Mouse (Mus musculus) retina, adult 2 months (tissue): ENCODE results near the gene Hmgcr.
"Not testable (repeated sequence)": the region's sequence is repeated elsewhere in the genome, so short reads cannot be mapped to it uniquely, and the experiment has no call there.

ENCODE experiments used
- DNase-seq: peaks from one replicate; pipeline ENCODE4 v3.0.0-alpha.2; 2012; ENCODE audit warnings: low read depth, low spot score

Hmgcr gene

DNA sequence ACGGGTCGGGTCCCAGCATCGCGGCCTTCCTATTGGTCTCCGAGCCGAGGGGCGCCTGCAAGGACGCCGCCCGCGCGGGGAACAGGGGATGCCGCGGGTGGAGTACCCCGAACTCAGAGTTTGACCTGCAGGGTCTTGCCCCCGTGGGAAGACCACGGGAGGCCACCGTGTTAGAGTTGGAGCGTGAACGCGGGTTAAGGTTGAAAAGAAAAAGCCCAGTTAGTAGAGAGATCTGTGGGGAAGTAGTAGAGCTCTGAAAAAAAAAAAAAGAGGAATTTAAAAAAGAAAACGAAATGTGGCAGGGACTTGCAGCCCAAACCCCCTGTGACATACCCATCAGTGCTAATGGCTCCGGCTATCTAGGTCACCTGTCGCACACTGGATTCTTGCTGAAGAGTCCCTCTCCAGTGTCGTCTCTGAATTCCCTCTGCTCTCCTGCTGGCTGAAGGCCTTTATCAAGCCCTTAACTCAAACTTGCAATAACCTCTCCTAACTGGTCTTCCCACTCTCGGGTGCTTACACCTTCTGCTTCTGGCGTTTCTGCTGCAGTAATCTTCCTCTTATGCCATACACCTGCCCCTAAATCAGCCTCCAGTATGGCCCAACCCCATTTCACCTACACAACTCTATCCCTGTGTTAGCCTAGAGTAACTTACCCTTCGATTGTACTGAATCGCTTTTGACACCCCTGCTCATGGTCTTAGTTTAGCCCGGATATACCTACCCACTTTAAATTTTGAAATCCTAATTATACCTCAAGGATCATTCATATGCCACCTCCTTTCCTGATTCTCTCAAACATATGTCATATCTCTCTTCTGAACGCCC lies 556 bp upstream of the Hmgcr start:
- DNase-seq = no peak

DNA sequence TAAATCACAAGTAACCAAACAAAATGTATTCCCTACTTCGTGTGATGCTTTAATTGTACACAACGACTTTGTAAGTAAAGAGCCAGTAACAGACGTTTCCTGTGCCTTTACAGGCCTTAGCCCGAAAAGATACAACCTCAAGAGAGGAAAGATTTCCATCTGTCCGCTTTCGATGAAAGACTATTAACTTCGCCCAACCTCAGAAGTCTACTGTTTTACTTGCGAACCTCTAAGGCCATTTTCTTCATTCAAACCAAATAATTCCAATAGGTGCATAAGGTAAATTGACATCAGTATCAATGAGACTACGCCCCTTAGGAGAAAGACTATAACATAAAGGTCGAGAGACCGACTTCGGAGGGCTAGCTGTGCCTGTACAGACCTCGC lies 724 bp downstream of the Hmgcr start:
- DNase-seq = no peak

DNA sequence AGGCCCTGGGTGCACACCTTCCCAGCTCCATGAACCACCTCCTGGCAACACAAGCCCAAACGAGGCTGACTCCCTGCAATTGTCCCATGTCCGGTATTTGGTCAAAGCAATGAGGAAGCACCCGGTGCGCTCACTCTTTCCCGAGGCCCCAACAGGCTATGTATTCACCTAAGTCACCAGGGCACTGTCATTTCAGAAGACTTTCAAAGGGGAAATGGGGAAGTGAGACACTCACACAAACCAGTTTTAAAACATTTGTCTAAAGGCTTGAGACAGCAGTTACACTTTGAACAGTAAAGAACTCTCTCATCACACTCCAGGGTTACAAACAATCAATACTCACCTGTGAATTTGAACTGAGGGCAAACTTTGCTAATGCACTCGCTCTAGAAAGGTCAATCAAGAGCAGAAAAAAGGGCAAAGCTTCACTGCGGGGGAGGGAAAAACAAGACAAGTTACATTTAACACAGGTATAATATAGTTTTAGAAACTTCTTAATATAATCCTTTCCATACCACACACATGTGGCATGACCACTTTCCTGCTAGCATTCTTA lies 6.2 kb downstream of the Hmgcr start:
- DNase-seq = no peak

DNA sequence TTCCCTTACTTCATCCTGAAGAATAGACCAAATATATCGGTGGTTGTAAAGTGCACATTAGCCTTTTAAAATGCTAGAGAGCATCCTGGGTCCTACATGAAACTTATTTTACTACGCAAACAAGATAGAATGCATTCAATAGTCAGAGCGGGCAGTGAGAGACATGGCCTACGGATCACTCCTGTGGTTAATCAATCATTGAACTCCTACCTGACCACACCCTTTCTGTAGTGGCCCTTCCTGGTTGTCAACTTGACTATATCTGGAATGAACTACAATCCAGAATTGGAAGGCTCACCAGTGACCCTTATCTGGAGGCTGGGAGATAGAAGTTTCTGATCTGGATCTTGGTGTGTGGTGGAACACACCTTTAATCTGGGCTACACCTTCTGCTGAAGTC lies 7.6 kb downstream of the Hmgcr start:
- not testable (repeated sequence) for DNase-seq

DNA sequence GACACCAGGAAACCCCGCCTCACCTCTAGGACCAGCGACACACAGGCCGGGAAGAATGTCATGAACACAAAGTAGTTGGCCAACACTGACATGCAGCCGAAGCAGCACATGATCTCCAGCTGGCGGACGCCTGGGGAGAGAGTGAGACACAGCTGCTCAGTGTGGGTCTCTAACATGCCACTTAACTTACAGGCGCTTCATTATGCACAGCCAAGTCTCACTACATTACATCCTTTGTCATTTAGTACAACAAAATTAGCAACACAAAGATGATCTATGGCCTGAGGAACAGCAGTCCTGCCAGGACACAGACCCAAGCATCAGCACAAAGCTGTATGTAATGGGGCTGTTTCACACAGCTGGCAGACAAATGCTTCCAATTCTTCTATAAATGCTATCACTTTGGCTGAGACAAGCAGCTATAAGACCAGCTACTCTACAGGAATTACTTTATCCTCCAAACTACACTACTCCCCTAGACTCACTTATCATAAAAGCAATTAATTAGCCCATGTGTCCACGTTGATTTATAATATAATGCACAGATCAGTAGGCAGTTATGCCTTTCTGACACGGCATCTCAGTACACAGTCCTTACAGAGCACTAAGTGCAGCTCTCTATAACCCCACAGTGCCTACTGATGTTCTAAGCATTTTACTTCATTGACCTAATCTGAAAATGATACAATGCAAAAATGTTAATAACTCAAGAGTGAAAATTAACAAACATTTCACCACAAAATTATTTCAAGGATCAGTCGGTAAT lies 10.5 kb downstream of the Hmgcr start:
- no peak for DNase-seq

DNA sequence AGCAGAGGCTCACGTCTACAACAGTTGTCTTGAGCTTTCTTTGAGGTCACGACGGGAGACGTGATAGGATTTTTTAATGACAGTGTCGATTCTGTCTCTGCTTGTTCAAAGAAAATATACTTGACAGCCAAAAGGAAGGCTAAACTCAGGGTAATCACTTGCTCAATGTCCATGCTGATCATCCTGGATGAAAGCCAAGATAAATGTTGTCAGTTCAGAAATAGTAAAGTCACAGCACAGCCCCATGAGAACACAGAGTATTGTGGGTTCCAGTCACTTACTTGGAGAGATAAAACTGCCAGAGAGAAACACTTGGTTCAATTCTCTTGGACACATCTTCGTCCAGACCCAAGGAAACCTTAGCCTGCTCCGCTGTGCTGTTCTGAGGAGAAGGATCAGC lies 11.8 kb downstream of the Hmgcr start:
- DNase-seq = no peak

DNA sequence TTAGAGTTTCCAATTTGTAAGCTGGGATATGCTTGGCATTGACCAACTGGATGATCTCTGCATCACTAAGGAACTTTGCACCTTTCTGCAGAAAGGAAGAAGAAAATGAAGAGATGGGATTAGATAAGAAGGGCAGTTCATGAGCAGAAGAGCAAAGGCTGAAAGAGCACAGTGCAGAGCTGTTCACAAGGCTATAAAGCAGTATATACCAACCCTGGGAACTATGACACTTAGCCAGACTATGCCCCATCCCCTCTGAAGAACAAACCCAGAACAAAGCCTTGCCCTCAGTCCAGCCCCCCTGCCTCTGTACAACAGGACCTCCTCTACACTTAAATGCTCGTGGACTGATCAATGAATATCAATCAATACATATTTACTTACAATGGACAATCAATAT lies 14.1 kb downstream of the Hmgcr start:
- DNase-seq = no peak

DNA sequence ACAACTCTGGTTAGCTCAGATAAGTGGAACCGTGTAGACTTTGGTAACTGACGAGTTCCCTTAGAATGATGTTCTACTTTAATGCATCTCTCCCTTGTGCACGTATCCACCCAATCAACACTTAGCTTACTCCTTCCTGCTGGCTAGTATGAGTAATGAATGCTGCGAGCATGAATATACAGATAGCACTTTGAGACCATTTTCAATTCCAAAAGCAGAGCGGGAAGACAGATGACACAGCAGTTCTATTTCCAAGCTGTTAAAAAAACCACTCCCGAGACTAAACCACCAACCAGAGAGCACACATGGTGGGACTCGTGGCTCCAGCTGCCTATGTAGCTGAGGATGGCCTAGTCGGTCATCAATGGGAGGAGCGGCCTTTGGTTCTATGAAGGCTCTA lies 17.7 kb downstream of the Hmgcr start:
- no peak for DNase-seq

DNA sequence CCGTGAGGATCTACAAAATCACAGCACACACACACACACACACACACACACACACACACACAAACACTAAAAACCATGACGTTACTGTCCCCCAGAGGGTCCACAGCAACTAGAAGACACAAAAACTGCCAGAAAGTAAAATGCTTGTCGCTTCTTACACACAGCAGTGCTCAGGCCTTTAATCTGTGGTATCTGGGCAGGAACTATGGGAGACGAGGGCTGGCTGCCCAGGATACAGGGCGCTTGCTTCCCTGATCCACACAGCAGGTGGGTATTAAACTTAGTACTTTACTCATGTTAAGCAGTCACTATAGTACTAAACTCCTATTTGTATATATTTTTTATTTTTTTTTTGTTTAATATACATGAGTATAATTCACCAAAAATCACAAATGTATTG lies 24.9 kb downstream of the Hmgcr start:
- no peak for DNase-seq

DNA sequence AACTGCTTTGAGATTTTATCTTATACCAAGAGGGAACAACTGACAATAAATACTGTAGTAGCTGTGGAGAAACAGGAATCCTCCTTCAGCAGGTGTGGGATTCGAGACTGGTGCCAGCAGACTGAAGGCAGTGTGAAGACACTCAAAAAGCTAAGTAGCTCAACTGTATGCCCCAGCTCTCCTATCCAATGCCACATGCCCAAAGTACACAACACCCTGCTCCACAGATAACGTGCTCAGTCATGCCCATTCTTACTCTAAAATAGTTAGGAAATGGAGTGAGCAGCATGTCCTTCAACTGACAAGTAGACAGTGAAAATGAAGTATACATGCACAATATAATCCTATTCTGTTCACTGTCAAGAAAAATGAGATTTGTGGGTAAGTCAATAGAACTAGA lies 26.6 kb downstream of the Hmgcr start:
- no peak for DNase-seq

DNA sequence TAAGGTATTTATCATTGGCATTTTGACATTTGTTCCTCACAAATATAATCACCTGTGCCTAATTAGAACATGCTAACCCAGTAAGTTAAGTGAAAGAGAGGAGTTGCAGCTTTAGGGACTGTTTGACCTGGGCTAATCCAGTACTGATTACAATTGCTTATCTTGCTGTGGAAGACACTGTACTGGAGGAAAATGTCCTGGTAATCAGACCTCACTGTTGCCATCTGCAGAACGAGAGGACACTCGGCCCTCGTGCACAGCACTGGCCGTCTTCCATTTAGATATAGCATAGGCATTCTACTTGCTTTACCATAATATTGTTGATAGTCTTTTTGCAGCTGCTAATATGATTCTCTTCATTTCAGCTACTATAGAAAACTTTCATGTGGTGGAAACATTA lies 40.3 kb downstream of the Hmgcr start:
- DNase-seq = no peak

DNA sequence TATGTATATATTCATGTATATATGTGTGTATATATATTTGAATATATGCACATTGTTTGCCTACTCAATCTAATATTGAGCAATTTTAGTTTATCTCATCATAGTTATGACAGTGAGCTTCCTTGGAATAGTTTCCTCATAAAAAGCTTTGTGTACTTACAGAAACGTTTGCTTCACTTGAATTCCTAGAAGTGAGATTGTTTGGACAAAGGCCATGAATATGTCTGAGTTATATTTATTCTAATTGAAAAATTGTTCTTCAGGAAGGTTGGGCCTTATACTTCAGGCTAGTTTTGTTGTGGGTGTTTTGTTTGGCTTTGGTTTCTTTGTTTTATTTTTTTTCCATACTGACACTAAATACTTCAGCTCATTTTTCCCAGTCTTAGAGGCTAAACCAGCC lies 49.8 kb downstream of the Hmgcr start:
- no peak for DNase-seq

DNA sequence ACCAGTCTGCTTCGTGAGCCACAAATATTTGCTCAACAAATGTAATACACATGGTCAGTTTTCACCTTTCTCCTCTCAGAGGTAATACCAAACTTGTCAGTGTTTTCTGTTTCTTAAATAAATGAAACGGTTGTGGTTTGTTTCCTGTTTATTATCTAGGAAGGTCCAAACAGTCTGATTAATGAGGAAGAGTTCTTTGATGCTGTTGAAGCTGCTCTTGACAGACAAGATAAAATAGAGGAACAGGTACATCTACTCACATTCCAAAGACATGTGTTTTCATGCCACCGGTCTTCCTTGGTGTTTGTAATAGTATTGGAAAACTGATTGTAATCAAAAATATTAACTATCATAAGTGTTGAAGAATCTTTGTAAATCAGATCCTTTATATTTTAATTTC lies 56.1 kb downstream of the Hmgcr start:
- no peak for DNase-seq

DNA sequence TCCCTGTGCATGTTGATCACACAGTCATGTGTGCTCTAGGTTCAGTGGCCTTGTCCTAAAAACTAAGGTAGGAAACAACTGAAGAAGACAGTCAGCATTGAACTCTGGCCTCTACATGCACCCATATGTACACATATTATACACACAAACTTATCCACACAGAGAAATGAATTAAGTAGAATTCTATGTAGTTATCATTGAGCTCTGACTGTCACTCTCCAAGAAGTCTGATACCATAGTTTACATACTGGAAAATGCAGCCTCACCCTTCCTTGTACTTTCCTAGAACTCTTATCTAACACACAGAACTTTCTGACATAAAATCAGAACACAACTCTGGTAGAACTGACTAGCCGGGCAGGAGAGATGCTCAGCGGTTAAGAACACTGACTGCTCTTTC lies 66.5 kb downstream of the Hmgcr start:
- DNase-seq = no peak

DNA sequence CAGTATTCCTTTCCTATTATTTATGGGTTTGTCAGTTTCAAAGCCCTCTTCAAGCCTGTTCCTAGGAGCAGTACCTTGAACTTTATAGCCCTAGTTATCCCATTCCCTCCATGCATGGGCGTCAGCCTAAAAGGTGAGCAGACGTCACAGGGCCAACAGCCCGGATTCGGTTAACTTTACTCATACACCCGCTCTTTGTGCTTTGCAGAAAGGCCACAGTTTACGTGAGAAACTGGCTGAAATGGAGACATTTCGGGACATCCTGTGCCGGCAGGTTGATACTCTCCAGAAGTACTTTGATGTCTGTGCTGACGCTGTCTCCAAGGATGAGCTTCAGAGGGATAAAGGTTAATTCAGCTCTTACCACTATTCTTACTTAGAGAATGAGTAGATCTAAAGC lies 71.6 kb downstream of the Hmgcr start:
- no peak for DNase-seq
